Mouse (Mus musculus) hindbrain, embryonic 15.5 days (tissue): ENCODE measurements around the gene Syde2. TPM values are rescaled to one million over a fixed set of nuclear protein-coding genes. Genes with fewer than 3 reads are reported as not detected.
A peak's percentile ranks its signal among the peaks of the same experiment; 100 is the strongest.

Source experiments
- ATAC-seq: fragments of 200-750 bp; cut with Nextera tagmentation; 2 replicates; pipeline ENCODE4 v1.8.0; 2017; ENCODE audit warnings: low read depth, moderate number of reproducible peaks, moderate TSS enrichment; ENCODE audit not compliant: low FRiP score
- H3K27ac ChIP-seq: fragments of 300-500 bp; sonication (generic); replicated peaks from 2 replicates; pipeline ENCODE4 v1.5.1; 2015; ENCODE audit warnings: mild to moderate bottlenecking, inconsistent platforms
- H3K27me3 ChIP-seq: fragments of 300-500 bp; sonication (generic); 2 replicates; pipeline ENCODE4 v1.6.1; 2015; ENCODE audit warnings: control low read depth, inconsistent platforms
- H3K36me3 ChIP-seq: fragments of 300-500 bp; sonication (generic); 2 replicates; pipeline ENCODE4 v1.6.1; 2015; ENCODE audit warnings: control low read depth, inconsistent platforms
- H3K4me1 ChIP-seq: fragments of 300-500 bp; sonication (generic); replicated peaks from 2 replicates; pipeline ENCODE4 v1.6.1; 2015; ENCODE audit warnings: control low read depth, inconsistent platforms
- H3K4me2 ChIP-seq: fragments of 300-500 bp; sonication (generic); 2 replicates; pipeline ENCODE4 v1.6.1; 2015; ENCODE audit warnings: moderate library complexity, mild to moderate bottlenecking, inconsistent platforms
- H3K4me3 ChIP-seq: fragments of 300-500 bp; sonication (generic); 2 replicates; pipeline ENCODE4 v1.5.1; 2015; ENCODE audit warnings: mild to moderate bottlenecking, inconsistent platforms
- H3K9ac ChIP-seq: fragments of 300-500 bp; sonication (generic); 2 replicates; pipeline ENCODE4 v1.6.1; 2015; ENCODE audit warnings: inconsistent platforms
- H3K9me3 ChIP-seq: fragments of 300-500 bp; sonication (generic); 2 replicates; pipeline ENCODE4 v1.6.1; 2016; ENCODE audit warnings: control low read depth, inconsistent platforms
- WGBS: fragments of 180-500 bp; shearing (Covaris S2); methylation state at CpG from one replicate; pipeline ENCODE4 v1.1.7; 2015; 5-methylcytosine and 5-hydroxymethylcytosine counted together
- polyA plus RNA-seq: library from polyadenylated mRNA; unstranded; fragments of >200 nt; fragmentation: Nextera tagmentation; extraction: Ambion mirVana; gene quantifications from 2 replicates; pipeline ENCODE4 v1.2.1, GENCODE M21; 2015

Syde2 gene
- polyA plus RNA-seq, 1 experiment from 2014 or later: 0.34 TPM

- H3K36me3 ChIP-seq: no peaks in the 10 kb centered on the region
- 0 out of 2 replicates have a peak, but pooled peaks cover 3% of the 10 kb centered on the region for H3K9me3 ChIP-seq
- H3K4me1 ChIP-seq: no peaks in the 10 kb centered on the region
- no peak overlapping the region for H3K4me2 ChIP-seq
- H3K4me3 ChIP-seq: no peak overlapping the region
- H3K9ac ChIP-seq: no peak overlapping the region
- H3K27me3 ChIP-seq: no peaks in the 10 kb centered on the region
- no peak overlapping the region for H3K27ac ChIP-seq
- no peak for ATAC-seq
- 41% methylated on average over 10 of the region's 10 CpGs for WGBS
Observed at GRCm38 (mm10) chr3:145971501-145971900, 16.2 kb upstream of the Syde2 start.

GRCm38 (mm10) chr3:145974986-145975385 lies 12.7 kb upstream of the Syde2 start:
- 95% methylated on average over 7 of the region's 7 CpGs for WGBS
- Histone ChIP-seq H3K27me3 (no peaks in the 10 kb centered on the region), H3K9ac (no peak overlapping the region), H3K4me2 (no peak overlapping the region), H3K4me3 (no peak overlapping the region), H3K36me3 (no peaks in the 10 kb centered on the region), H3K4me1 (no peaks in the 10 kb centered on the region), H3K27ac (no peak overlapping the region), H3K9me3 (0 out of 2 replicates have a peak, but pooled peaks cover 3% of the 10 kb centered on the region)
- ATAC-seq: no peak

GRCm38 (mm10) chr3:145985333-145985925 lies 2.2 kb upstream of the Syde2 start:
- Histone ChIP-seq H3K9me3 (no peaks in the 10 kb centered on the region), H3K4me3 (no peak overlapping the region), H3K36me3 (no peaks in the 10 kb centered on the region), H3K4me2 (no peak overlapping the region), H3K27me3 (peaks cover 18% of the 10 kb centered on the region), H3K27ac (no peak overlapping the region), H3K9ac (no peak overlapping the region), H3K4me1 (peaks cover 21% of the 10 kb centered on the region)
- ATAC-seq: no peak
- 90% methylated on average over 7 of the region's 7 CpGs for WGBS

GRCm38 (mm10) chr3:145986317-145987001 lies 1.2 kb upstream of the Syde2 start:
- peak overlapping the region; percentile 63; the same call in 1 of the 2 replicates for H3K4me2 ChIP-seq
- 60% methylated on average over 6 of the region's 6 CpGs for WGBS
- H3K9me3 ChIP-seq: no peaks in the 10 kb centered on the region

GRCm38 (mm10) chr3:145987970-145988683 lies 457 bp downstream of the Syde2 start:
- Histone ChIP-seq H3K4me3 (peak overlapping the region; percentile 87), H3K36me3 (no peaks in the 10 kb centered on the region), H3K27me3 (peaks cover 18% of the 10 kb centered on the region), H3K4me1 (peaks cover 21% of the 10 kb centered on the region), H3K27ac (peak overlapping the region; percentile 71), H3K4me2 (peak overlapping the region; percentile 63), H3K9ac (peak overlapping the region; percentile 49), H3K9me3 (no peaks in the 10 kb centered on the region)
- under 1% methylated on average over 91 of the region's 101 CpGs for WGBS
- peak; percentile 74 for ATAC-seq

More at GRCm38 (mm10) chr3:145986317-145987001, 1.2 kb upstream of the Syde2 start:
- Histone ChIP-seq H3K9ac (no peak overlapping the region), H3K4me1 (peaks cover 21% of the 10 kb centered on the region), H3K27ac (no peak overlapping the region), H3K27me3 (peaks cover 18% of the 10 kb centered on the region), H3K36me3 (no peaks in the 10 kb centered on the region), H3K4me3 (no peak overlapping the region)
- no peak for ATAC-seq

GRCm38 (mm10) chr3:145988684-145989575 lies 1.3 kb downstream of the Syde2 start:
- under 1% methylated on average over 45 of the region's 45 CpGs for WGBS
- Histone ChIP-seq H3K27ac (no peak overlapping the region), H3K4me3 (peak overlapping the region; percentile 87), H3K36me3 (no peaks in the 10 kb centered on the region), H3K4me2 (peak overlapping the region; percentile 63), H3K4me1 (peaks cover 21% of the 10 kb centered on the region), H3K9me3 (no peaks in the 10 kb centered on the region), H3K9ac (peak overlapping the region; percentile 49), H3K27me3 (peaks cover 18% of the 10 kb centered on the region)
- ATAC-seq: no peak

GRCm38 (mm10) chr3:145989576-145990081 lies 2.0 kb downstream of the Syde2 start:
- no peak overlapping the region for H3K9ac ChIP-seq
- H3K4me1 ChIP-seq: peaks cover 21% of the 10 kb centered on the region
- no peak for ATAC-seq
- H3K27ac ChIP-seq: no peak overlapping the region
- H3K4me3 ChIP-seq: peak overlapping the region; percentile 87
- no peaks in the 10 kb centered on the region for H3K36me3 ChIP-seq
- no peaks in the 10 kb centered on the region for H3K9me3 ChIP-seq
- H3K27me3 ChIP-seq: peaks cover 18% of the 10 kb centered on the region
- peak overlapping the region; percentile 63 for H3K4me2 ChIP-seq
- 10% methylated on average over 11 of the region's 11 CpGs for WGBS

GRCm38 (mm10) chr3:145991130-145991529 lies 3.5 kb downstream of the Syde2 start:
- H3K4me3 ChIP-seq: no peak overlapping the region
- no peak for ATAC-seq

GRCm38 (mm10) chr3:145991976-145992730 lies 4.5 kb downstream of the Syde2 start:
- 0 out of 2 replicates have a peak, but pooled peaks cover 2% of the 10 kb centered on the region for H3K27me3 ChIP-seq
- WGBS: 90% methylated on average over 10 of the region's 10 CpGs
- H3K36me3 ChIP-seq: no peaks in the 10 kb centered on the region
- H3K9me3 ChIP-seq: no peaks in the 10 kb centered on the region
- H3K4me3 ChIP-seq: no peak overlapping the region
- H3K4me1 ChIP-seq: peaks cover 21% of the 10 kb centered on the region
- no peak overlapping the region for H3K27ac ChIP-seq
- no peak overlapping the region for H3K9ac ChIP-seq
- ATAC-seq: no peak
- no peak overlapping the region for H3K4me2 ChIP-seq

More at GRCm38 (mm10) chr3:145991130-145991529, 3.5 kb downstream of the Syde2 start:
- 90% methylated on average over 13 of the region's 13 CpGs for WGBS
- H3K27ac ChIP-seq: no peak overlapping the region
- no peaks in the 10 kb centered on the region for H3K36me3 ChIP-seq
- no peaks in the 10 kb centered on the region for H3K9me3 ChIP-seq
- no peak overlapping the region for H3K4me2 ChIP-seq
- no peak overlapping the region for H3K9ac ChIP-seq
- peaks cover 21% of the 10 kb centered on the region for H3K4me1 ChIP-seq
- peaks cover 10% of the 10 kb centered on the region for H3K27me3 ChIP-seq

GRCm38 (mm10) chr3:145992796-145993195 lies 5.1 kb downstream of the Syde2 start:
- Histone ChIP-seq H3K27ac (no peak overlapping the region), H3K4me1 (peaks cover 17% of the 10 kb centered on the region), H3K36me3 (no peaks in the 10 kb centered on the region), H3K9ac (no peak overlapping the region), H3K4me2 (no peak overlapping the region), H3K4me3 (no peak overlapping the region), H3K9me3 (no peaks in the 10 kb centered on the region), H3K27me3 (0 out of 2 replicates have a peak, but pooled peaks cover 2% of the 10 kb centered on the region)
- no peak for ATAC-seq
- 85% methylated on average over 10 of the region's 10 CpGs for WGBS
